Mouse (Mus musculus) CH12.LX (cell line): ENCODE results near the gene Plcg2. TPM values are rescaled to one million over a fixed set of nuclear protein-coding genes. Genes with fewer than 3 reads are reported as not detected.

Experiments used
- DNase-seq: peaks from one replicate; pipeline ENCODE4 v3.0.0-alpha.2; 2013; ENCODE audit errors: extremely low read depth
- H3K27ac ChIP-seq: 2 replicates; pipeline ENCODE4 v1.5.1; 2012; ENCODE audit warnings: low read depth, mild to moderate bottlenecking, control low read depth, moderate library complexity; ENCODE audit not compliant: insufficient read depth
- H3K27me3 ChIP-seq: replicated peaks from 2 replicates; pipeline ENCODE3; 2012; ENCODE audit warnings: inconsistent platforms
- H3K36me3 ChIP-seq, 2 experiments: replicated peaks in 1 of 2; 2 replicates each; pipeline versions ENCODE3 to v1.6.1; 2012; ENCODE audit warnings: inconsistent platforms in 1 of 2, low read length in 1 of 2, mild to moderate bottlenecking in 1 of 2, mixed read lengths in 1 of 2, moderate library complexity in 1 of 2; ENCODE audit not compliant: control insufficient read depth in 1 of 2, insufficient read depth in 1 of 2
- H3K4me1 ChIP-seq, 2 experiments: 2 replicates each; pipeline ENCODE4 v1.6.1; 2012; ENCODE audit warnings: inconsistent platforms in 1 of 2, moderate library complexity in 1 of 2; ENCODE audit not compliant: insufficient read depth in 2 of 2, control insufficient read depth in 1 of 2
- H3K4me2 ChIP-seq: 2 replicates; pipeline ENCODE4 v1.6.1; 2012; ENCODE audit warnings: low read depth, mild to moderate bottlenecking, control low read depth; ENCODE audit not compliant: poor library complexity, insufficient read depth, severe bottlenecking
- H3K4me3 ChIP-seq, 3 experiments: fragments of 150-350 bp in 1 of 3; sonication (generic) in 1 of 3; replicated peaks in 1 of 3; 2 replicates each; pipeline versions ENCODE3 to v1.5.1; 2011 to 2012; ENCODE audit warnings: low read depth in 2 of 3, low read length in 2 of 3, mild to moderate bottlenecking in 2 of 3, moderate library complexity in 2 of 3, control low read depth in 1 of 3, improper control_type of control experiment in 1 of 3, inconsistent platforms in 1 of 3, mixed read lengths in 1 of 3; ENCODE audit not compliant: poor library complexity in 1 of 3
- H3K79me2 ChIP-seq: replicated peaks from 2 replicates; pipeline ENCODE4 v1.6.1; 2012; ENCODE audit warnings: mild to moderate bottlenecking, moderate library complexity; ENCODE audit not compliant: control insufficient read depth, poor library complexity, insufficient read depth, severe bottlenecking; ENCODE audit errors: extremely low read depth
- H3K9ac ChIP-seq: 2 replicates; pipeline ENCODE4 v1.6.1; 2012; ENCODE audit warnings: low read depth, mild to moderate bottlenecking, control low read depth, moderate library complexity; ENCODE audit not compliant: insufficient read depth
- H3K9me3 ChIP-seq: replicated peaks from 2 replicates; pipeline ENCODE3; 2012; ENCODE audit warnings: low read length, inconsistent platforms, mixed read lengths
- CHD1 ChIP-seq: IDR thresholded peaks from 2 replicates; pipeline ENCODE4 v1.6.1; 2012; ENCODE audit warnings: low read depth, low read length, improper control_type of control experiment, inconsistent platforms
- EP300 ChIP-seq: IDR thresholded peaks from 2 replicates; pipeline ENCODE4 v1.6.1; 2011; ENCODE audit warnings: low read length, improper control_type of control experiment
- GABPA ChIP-seq: IDR thresholded peaks from 2 replicates; pipeline ENCODE4 v1.6.1; 2012; ENCODE audit warnings: low read depth, low read length, improper control_type of control experiment, inconsistent platforms; ENCODE audit not compliant: insufficient replicate concordance
- JUN ChIP-seq: IDR thresholded peaks from 2 replicates; pipeline ENCODE4 v1.6.1; 2011; ENCODE audit warnings: low read depth, mild to moderate bottlenecking, low read length, improper control_type of control experiment, moderate library complexity; ENCODE audit not compliant: insufficient read depth
- JUND ChIP-seq: conservative IDR thresholded peaks from 2 replicates; pipeline ENCODE4 v1.6.1; 2011; ENCODE audit warnings: low read depth, low read length, improper control_type of control experiment
- MAFK ChIP-seq: IDR thresholded peaks from 2 replicates; pipeline ENCODE4 v1.6.1; 2011; ENCODE audit warnings: low read length, improper control_type of control experiment; ENCODE audit not compliant: insufficient replicate concordance
- MAZ ChIP-seq: IDR thresholded peaks from 2 replicates; pipeline ENCODE4 v1.6.1; 2012; ENCODE audit warnings: low read depth, mild to moderate bottlenecking, inconsistent platforms, low read length, improper control_type of control experiment, moderate library complexity
- MXI1 ChIP-seq: IDR thresholded peaks from 2 replicates; pipeline ENCODE4 v1.6.1; 2011; ENCODE audit warnings: mild to moderate bottlenecking, low read depth, low read length, improper control_type of control experiment
- MYC ChIP-seq: IDR thresholded peaks from 2 replicates; pipeline ENCODE4 v1.6.1; 2011; ENCODE audit warnings: low read depth, mild to moderate bottlenecking, improper control_type of control experiment, low read length
- NELFE ChIP-seq: IDR thresholded peaks from 2 replicates; pipeline ENCODE4 v1.6.1; 2011; ENCODE audit warnings: low read depth, low read length, improper control_type of control experiment
- NRF1 ChIP-seq: IDR thresholded peaks from 2 replicates; pipeline ENCODE4 v1.6.1; 2014; ENCODE audit warnings: low read depth, mild to moderate bottlenecking, inconsistent platforms, low read length, improper control_type of control experiment, moderate library complexity
- POLR2AphosphoS2 ChIP-seq: IDR thresholded peaks from 2 replicates; pipeline ENCODE4 v1.6.1; 2011; ENCODE audit warnings: low read depth, low read length, improper control_type of control experiment
- RAD21 ChIP-seq: IDR thresholded peaks from 2 replicates; pipeline ENCODE4 v1.6.1; 2011; ENCODE audit warnings: low read depth, mild to moderate bottlenecking, low read length, improper control_type of control experiment, moderate library complexity
- SIN3A ChIP-seq: IDR thresholded peaks from 2 replicates; pipeline ENCODE4 v1.6.1; 2012; ENCODE audit warnings: low read length, improper control_type of control experiment, inconsistent platforms
- TCF12 ChIP-seq: IDR thresholded peaks from 2 replicates; pipeline ENCODE4 v1.6.1; 2014; ENCODE audit warnings: low read depth, mild to moderate bottlenecking, inconsistent platforms, low read length, improper control_type of control experiment
- USF1 ChIP-seq: IDR thresholded peaks from 2 replicates; pipeline ENCODE4 v1.6.1; 2014; ENCODE audit warnings: low read depth, mild to moderate bottlenecking, inconsistent platforms, low read length, improper control_type of control experiment
- ZC3H11A ChIP-seq: IDR thresholded peaks from 2 replicates; pipeline ENCODE4 v1.6.1; 2012; ENCODE audit warnings: low read depth, mild to moderate bottlenecking, inconsistent platforms, low read length, improper control_type of control experiment
- ZKSCAN1 ChIP-seq: IDR thresholded peaks from 2 replicates; pipeline ENCODE4 v1.6.1; 2012; ENCODE audit warnings: low read depth, inconsistent platforms, low read length, improper control_type of control experiment, borderline replicate concordance
- ZMIZ1 ChIP-seq: IDR thresholded peaks from 2 replicates; pipeline ENCODE4 v1.6.1; 2012; ENCODE audit warnings: low read depth, mild to moderate bottlenecking, inconsistent platforms, low read length, improper control_type of control experiment
- ZNF384 ChIP-seq: IDR thresholded peaks from 2 replicates; pipeline ENCODE4 v1.6.1; 2012; ENCODE audit warnings: low read depth, low read length, improper control_type of control experiment, inconsistent platforms
- dilution Hi-C: fragments of 300-500 bp; cut with MboI; formaldehyde crosslinking; loops from 2 replicates; pipeline ENCODE4 v1.14.3; 2020; ENCODE audit warnings: low sequenced_read_pairs; ENCODE audit not compliant: extremely low pct_unique_long_range_greater_than_20kb, extremely low pct_ligation_motif_present
- in situ Hi-C: fragments of 300-500 bp; cut with MboI; formaldehyde crosslinking; loops from 3 replicates; pipeline ENCODE4 v1.14.3; 2019; ENCODE audit warnings: low sequenced_read_pairs, low pct_ligation_motif_present, low pct_unique_long_range_greater_than_20kb, mixed read lengths
- polyA plus RNA-seq: library from polyadenylated mRNA; unstranded; fragments of >175 nt; gene quantifications from 2 replicates; pipeline ENCODE4 v1.2.1, GENCODE M21; 2012; ENCODE audit warnings: low read depth; ENCODE audit not compliant: insufficient read length
- total RNA-seq, 2 experiments: library from RNA; depleted of rRNA; stranded (reverse); fragments of 300-350 nt in 1 of 2; fragments of >200 nt in 1 of 2; gene quantifications; 2 replicates each; pipeline ENCODE4 v1.2.3; 2012 to 2014

Plcg2 gene
- total and polyA plus RNA-seq, 3 experiments, result 129 to 196 (median 194) TPM

DNA sequence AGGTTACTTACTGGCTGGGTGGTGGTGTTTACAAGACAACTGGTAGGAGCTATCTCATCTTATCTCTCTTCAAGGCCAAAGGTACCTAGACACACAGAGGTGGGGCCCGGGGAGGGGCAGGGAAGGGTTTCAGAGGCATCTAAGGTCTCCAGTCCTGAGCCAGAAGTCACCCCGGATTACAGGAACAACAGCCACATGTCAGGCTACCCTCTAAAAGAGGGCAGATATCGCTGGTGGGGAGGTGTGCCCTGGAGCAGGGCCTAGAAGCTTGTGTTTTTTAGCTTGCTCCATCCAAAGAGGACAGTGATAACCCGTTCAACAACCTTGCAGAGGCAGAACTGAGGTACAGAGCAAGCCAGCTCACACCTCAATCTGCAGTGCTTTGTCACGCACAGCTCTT is 148.3 kb downstream of the Plcg2 start:
- Histone ChIP-seq H3K27me3 (no peaks in the 10 kb centered on the region), H3K4me3 (no peak overlapping the region), H3K27ac (no peak overlapping the region), H3K9ac (no peak overlapping the region), H3K4me2 (no peak overlapping the region), H3K79me2 (no peaks in the 10 kb centered on the region), H3K9me3 (peaks cover 7% of the 10 kb centered on the region), H3K36me3 (no peaks in the 10 kb centered on the region), H3K4me1 (no peaks in the 10 kb centered on the region)
- DNase-seq, result no peak
- no peak for TF ChIP-seq NELFE
- TF ChIP-seq MYC, result no peak
- TF ChIP-seq JUND, result no peak
- TF ChIP-seq NRF1, result no peak
- no peak for TF ChIP-seq POLR2AphosphoS2
- no peak for TF ChIP-seq JUN
- TF ChIP-seq GABPA, result no peak
- TF ChIP-seq ZMIZ1, result no peak
- no peak for TF ChIP-seq EP300
- no peak for TF ChIP-seq USF1
- TF ChIP-seq RAD21, result no peak
- TF ChIP-seq ZNF384, result no peak
- TF ChIP-seq TCF12, result no peak
- in situ Hi-C loops, result loop anchor here (25.0 kb wide), 1 partner anchor 216 kb away; no protein-coding TSS in a partner anchor
- dilution Hi-C loops, result no loop called here

DNA sequence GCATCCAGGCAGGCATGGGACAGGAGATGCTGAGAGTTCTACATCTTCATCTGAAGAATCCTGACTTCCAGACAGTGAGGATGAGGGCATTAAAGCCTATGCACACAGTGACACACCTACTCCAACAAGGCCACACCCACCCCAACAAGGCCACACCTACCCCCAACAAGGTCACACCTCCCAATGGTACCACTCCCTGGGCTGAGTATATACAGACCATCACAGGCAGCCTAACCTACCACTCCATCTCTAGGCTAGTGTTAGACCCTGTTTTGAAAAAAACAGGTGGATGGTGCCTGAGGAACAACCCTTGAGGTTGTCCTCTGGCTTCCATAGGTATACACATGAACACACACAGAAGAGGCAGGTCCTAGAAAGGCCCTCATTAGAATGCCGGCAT is 154.2 kb downstream of the Plcg2 start:
- in situ Hi-C loops, result no loop called here
- TF ChIP-seq POLR2AphosphoS2 (no peak), ZMIZ1 (no peak), JUN (no peak), MXI1 (no peak), CHD1 (no peak), SIN3A (no peak), MAFK (no peak), ZKSCAN1 (no peak), MAZ (no peak), RAD21 (no peak), ZC3H11A (no peak)
- Histone ChIP-seq H3K4me2 (no peak overlapping the region), H3K9me3 (peaks cover 7% of the 10 kb centered on the region), H3K79me2 (no peaks in the 10 kb centered on the region), H3K9ac (no peak overlapping the region), H3K27ac (no peak overlapping the region), H3K4me3 (no peak overlapping the region), H3K4me1 (no peaks in the 10 kb centered on the region), H3K36me3 (no peaks in the 10 kb centered on the region), H3K27me3 (no peaks in the 10 kb centered on the region)
- DNase-seq, result no peak
- dilution Hi-C loops, result no loop called here
